Mouse (Mus musculus) neural tube, embryonic 13.5 days (tissue): ENCODE measurements around the gene Fv1. TPM values are rescaled to one million over a fixed set of nuclear protein-coding genes. Genes with fewer than 3 reads are reported as not detected.

ENCODE experiments used
- ATAC-seq: fragments of 200-750 bp; cut with Nextera tagmentation; 2 replicates; pipeline ENCODE4 v1.8.0; 2017; ENCODE audit warnings: low read depth, mild to moderate bottlenecking, moderate TSS enrichment, moderate library complexity
- H3K27ac ChIP-seq: fragments of 300-500 bp; sonication (generic); replicated peaks from 2 replicates; pipeline ENCODE4 v1.5.1; 2015; ENCODE audit warnings: moderate library complexity, mild to moderate bottlenecking, inconsistent platforms
- H3K27me3 ChIP-seq: fragments of 300-500 bp; sonication (generic); 2 replicates; pipeline ENCODE4 v1.6.1; 2015; ENCODE audit warnings: mild to moderate bottlenecking, inconsistent platforms
- H3K36me3 ChIP-seq: fragments of 300-500 bp; sonication (generic); 2 replicates; pipeline ENCODE4 v1.6.1; 2015; ENCODE audit warnings: mild to moderate bottlenecking, inconsistent platforms
- H3K4me1 ChIP-seq: fragments of 300-500 bp; sonication (generic); replicated peaks from 2 replicates; pipeline ENCODE4 v1.6.1; 2015; ENCODE audit warnings: inconsistent platforms
- H3K4me2 ChIP-seq: fragments of 300-500 bp; sonication (generic); 2 replicates; pipeline ENCODE4 v1.6.1; 2015; ENCODE audit warnings: inconsistent platforms, mild to moderate bottlenecking, moderate library complexity
- H3K4me3 ChIP-seq: fragments of 300-500 bp; sonication (generic); 2 replicates; pipeline ENCODE4 v1.5.1; 2015; ENCODE audit warnings: mild to moderate bottlenecking, inconsistent platforms
- H3K9ac ChIP-seq: fragments of 300-500 bp; sonication (generic); 2 replicates; pipeline ENCODE4 v1.6.1; 2015; ENCODE audit warnings: moderate library complexity, mild to moderate bottlenecking, inconsistent platforms
- H3K9me3 ChIP-seq: fragments of 300-500 bp; sonication (generic); 2 replicates; pipeline ENCODE4 v1.6.1; 2016; ENCODE audit warnings: inconsistent platforms
- WGBS: fragments of 180-500 bp; shearing (Covaris S2); methylation state at CpG from one replicate; pipeline ENCODE4 v1.1.7; 2015; 5-methylcytosine and 5-hydroxymethylcytosine counted together
- polyA plus RNA-seq: library from polyadenylated mRNA; unstranded; fragments of >200 nt; fragmentation: Nextera tagmentation; extraction: Ambion mirVana; gene quantifications from 2 replicates; pipeline ENCODE4 v1.2.1, GENCODE M21; 2015

Gene Fv1
- polyA plus RNA-seq, 1 experiment from 2014 or later, result 12.0 TPM

DNA sequence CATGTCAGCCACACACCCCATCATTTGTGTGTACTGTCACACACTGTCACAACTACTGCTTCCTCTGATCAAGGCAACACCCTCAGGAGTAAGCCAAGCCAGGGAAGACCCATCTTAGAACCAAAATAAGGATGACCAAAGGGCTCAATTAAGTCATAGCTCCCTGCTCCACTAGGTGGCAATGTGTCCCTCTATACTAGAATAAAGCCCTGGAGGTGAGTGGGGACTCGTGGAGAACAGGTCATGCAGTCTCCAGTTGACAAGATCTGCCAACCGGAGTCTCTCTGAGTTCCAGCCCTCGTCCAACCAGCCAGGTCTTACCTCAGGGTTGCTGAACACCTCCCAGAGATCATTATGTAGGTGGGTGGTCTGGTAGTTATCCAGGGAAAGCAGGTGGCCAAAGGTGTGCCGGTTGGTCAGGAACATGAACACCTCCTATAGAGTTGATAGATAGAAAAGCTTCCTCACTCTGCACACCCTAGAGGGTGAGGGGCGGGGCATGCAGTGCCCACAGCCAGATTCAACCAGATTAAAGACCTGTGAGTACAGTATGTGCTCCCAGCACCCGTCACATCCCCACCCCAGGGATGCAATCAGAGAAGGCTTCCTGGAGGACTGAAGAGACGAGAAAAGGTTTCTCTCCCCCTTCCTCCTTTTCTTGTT is 49.8 kb downstream of the Fv1 start:
- no peak overlapping the region for H3K4me3 ChIP-seq
- H3K36me3 ChIP-seq, result peaks cover 9% of the 10 kb centered on the region; the same call in 1 of the 2 replicates
- H3K9ac ChIP-seq, result no peak overlapping the region
- H3K4me2 ChIP-seq, result no peak overlapping the region
- no peaks in the 10 kb centered on the region for H3K27me3 ChIP-seq
- no peak for ATAC-seq
- no peaks in the 10 kb centered on the region for H3K9me3 ChIP-seq
- no peak overlapping the region for H3K27ac ChIP-seq
- H3K4me1 ChIP-seq, result no peaks in the 10 kb centered on the region
- 58% methylated on average over 7 of the region's 7 CpGs for WGBS

Other genes with a start within 250 kb of the Fv1 start
- gene Zfp979, start 226.5 kb upstream of the Fv1 start, polyA plus RNA-seq, result 2.3 and 2.5 TPM in 2 replicates
- gene Zfp534, start 166.4 kb upstream of the Fv1 start, polyA plus RNA-seq, result not detected in 2 replicates
- gene Zfp984, start 59.2 kb upstream of the Fv1 start, polyA plus RNA-seq, result 3.7 and 5.0 TPM in 2 replicates
- gene Zfp933, start 20.6 kb upstream of the Fv1 start, polyA plus RNA-seq, result 5.3 and 6.4 TPM in 2 replicates
- gene Miip, start 163 bp upstream of the Fv1 start, polyA plus RNA-seq, result 40.8 and 45.1 TPM in 2 replicates
- 76.3 and 79.0 TPM in 2 replicates for gene Mfn2, start 35.7 kb downstream of the Fv1 start, polyA plus RNA-seq
- gene Plod1, start 67.8 kb downstream of the Fv1 start, polyA plus RNA-seq, result 35.2 and 35.7 TPM in 2 replicates
- gene 2510039O18Rik, start 71.9 kb downstream of the Fv1 start, polyA plus RNA-seq, result 13.6 and 14.7 TPM in 2 replicates
- gene Nppb, start 116.8 kb downstream of the Fv1 start, polyA plus RNA-seq, result 0.43 TPM in 1 of 2 replicates, not detected in the other
- 0.36 and 6.1 TPM in 2 replicates for gene Nppa, start 131.7 kb downstream of the Fv1 start, polyA plus RNA-seq
- gene Clcn6, start 169.8 kb downstream of the Fv1 start, polyA plus RNA-seq, result 31.7 and 32.4 TPM in 2 replicates
- 19.9 and 20.9 TPM in 2 replicates for gene Mthfr, start 170.1 kb downstream of the Fv1 start, polyA plus RNA-seq
- gene Agtrap, start 219.1 kb downstream of the Fv1 start, polyA plus RNA-seq, result 6.5 and 7.3 TPM in 2 replicates